Mouse (Mus musculus) stomach, embryonic 15.5 days (tissue): ENCODE data around the gene 2210011C24Rik. TPM values are rescaled to one million over a fixed set of nuclear protein-coding genes. Genes with fewer than 3 reads are reported as not detected.

Experiments
- ATAC-seq: fragments of 200-750 bp; cut with Nextera tagmentation; 2 replicates; pipeline ENCODE4 v1.8.0; 2017; ENCODE audit warnings: low read depth, moderate number of reproducible peaks, moderate TSS enrichment; ENCODE audit not compliant: insufficient read depth, low FRiP score
- H3K27ac ChIP-seq: fragments of 300-500 bp; sonication (generic); 2 replicates; pipeline ENCODE4 v1.5.1; 2015; ENCODE audit warnings: mild to moderate bottlenecking, inconsistent platforms
- H3K27me3 ChIP-seq: fragments of 300-500 bp; sonication (generic); replicated peaks from 2 replicates; pipeline ENCODE4 v1.6.1; 2015; ENCODE audit warnings: inconsistent platforms
- H3K36me3 ChIP-seq: fragments of 300-500 bp; sonication (generic); 2 replicates; pipeline ENCODE4 v1.6.1; 2015; ENCODE audit warnings: inconsistent platforms
- H3K4me1 ChIP-seq: fragments of 300-500 bp; sonication (generic); 2 replicates; pipeline ENCODE4 v1.6.1; 2015; ENCODE audit warnings: inconsistent platforms
- H3K4me2 ChIP-seq: fragments of 300-500 bp; sonication (generic); 2 replicates; pipeline ENCODE4 v1.6.1; 2015; ENCODE audit warnings: mild to moderate bottlenecking, inconsistent platforms
- H3K4me3 ChIP-seq: fragments of 300-500 bp; sonication (generic); replicated peaks from 2 replicates; pipeline ENCODE4 v1.5.1; 2015; ENCODE audit warnings: inconsistent platforms
- H3K9ac ChIP-seq: fragments of 300-500 bp; sonication (generic); 2 replicates; pipeline ENCODE4 v1.6.1; 2015; ENCODE audit warnings: inconsistent platforms
- H3K9me3 ChIP-seq: fragments of 300-500 bp; sonication (generic); 2 replicates; pipeline ENCODE4 v1.6.1; 2016; ENCODE audit warnings: inconsistent platforms
- WGBS: fragments of 180-500 bp; shearing (Covaris S2); methylation state at CpG from one replicate; pipeline ENCODE4 v1.1.7; 2015; 5-methylcytosine and 5-hydroxymethylcytosine counted together
- polyA plus RNA-seq: library from polyadenylated mRNA; unstranded; fragments of >200 nt; fragmentation: Nextera tagmentation; extraction: Ambion mirVana; gene quantifications from 2 replicates; pipeline ENCODE4 v1.2.1, GENCODE M21; 2015

2210011C24Rik gene
- polyA plus RNA-seq, 1 experiment from 2014 or later = 1.0 TPM

DNA sequence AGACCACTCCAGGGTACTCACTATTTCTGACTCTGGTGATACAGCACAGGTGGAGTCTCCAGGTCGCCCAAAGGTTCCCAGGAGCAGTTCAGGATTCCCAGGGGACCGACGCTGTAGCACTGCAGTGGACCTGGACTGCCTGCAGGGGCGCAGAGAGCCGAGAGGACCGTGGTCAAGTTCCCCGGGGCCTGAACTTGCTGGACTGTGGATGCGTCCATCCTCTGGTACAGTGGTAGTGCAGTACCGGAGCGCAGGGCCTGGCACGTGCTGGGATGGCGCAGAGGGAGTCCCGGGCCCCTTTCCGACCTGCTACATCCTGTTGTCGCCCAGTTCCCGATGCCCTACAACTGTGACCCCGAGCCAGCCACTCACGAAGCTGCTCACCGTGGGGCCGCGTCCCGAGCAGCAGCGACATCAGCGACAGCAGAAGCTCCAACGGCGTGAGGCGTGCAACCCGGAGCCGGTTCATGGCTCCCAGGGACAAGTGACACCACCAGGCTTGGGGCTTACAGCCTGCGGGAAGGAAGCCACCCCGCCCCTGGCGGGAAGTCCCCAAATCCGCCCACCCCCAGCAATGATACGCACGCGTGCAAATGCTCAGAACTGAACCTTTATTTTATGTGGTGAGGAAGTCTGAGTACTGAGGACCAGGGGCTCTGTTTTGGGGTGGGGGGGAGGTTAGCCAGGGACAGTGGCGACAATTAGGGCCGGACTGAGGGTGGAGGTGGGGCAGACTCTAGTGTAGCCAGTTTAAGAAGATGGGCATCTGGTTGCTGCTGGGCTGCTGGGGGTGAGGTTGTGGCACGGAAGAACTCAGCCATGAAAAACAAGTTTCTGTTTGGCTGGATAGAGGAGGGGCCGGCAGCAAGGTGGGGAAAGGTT lies 30.3 kb upstream of the 2210011C24Rik start, which contains the start of gene Il27ra:
TSS of gene Il27ra (minus strand) at position 524 of the 882 bp plus-strand sequence.
- H3K9ac ChIP-seq = peak within 1 kb of the TSS; percentile 44; the same call in 1 of the 2 replicates
- H3K4me1 ChIP-seq = peaks cover 14% of the 10 kb centered on the region
- H3K27me3 ChIP-seq = peaks cover 46% of the 10 kb centered on the region
- H3K36me3 ChIP-seq = no peaks in the 10 kb centered on the region
- peak; percentile 54; the same call in 1 of the 2 replicates for ATAC-seq
- H3K4me3 ChIP-seq = peak within 1 kb of the TSS; percentile 35
- H3K27ac ChIP-seq = no peak within 1 kb of the TSS
- H3K4me2 ChIP-seq = peak within 1 kb of the TSS; percentile 65
- 4% methylated on average over 40 of the region's 40 CpGs for WGBS
- H3K9me3 ChIP-seq = no peaks in the 10 kb centered on the region

DNA sequence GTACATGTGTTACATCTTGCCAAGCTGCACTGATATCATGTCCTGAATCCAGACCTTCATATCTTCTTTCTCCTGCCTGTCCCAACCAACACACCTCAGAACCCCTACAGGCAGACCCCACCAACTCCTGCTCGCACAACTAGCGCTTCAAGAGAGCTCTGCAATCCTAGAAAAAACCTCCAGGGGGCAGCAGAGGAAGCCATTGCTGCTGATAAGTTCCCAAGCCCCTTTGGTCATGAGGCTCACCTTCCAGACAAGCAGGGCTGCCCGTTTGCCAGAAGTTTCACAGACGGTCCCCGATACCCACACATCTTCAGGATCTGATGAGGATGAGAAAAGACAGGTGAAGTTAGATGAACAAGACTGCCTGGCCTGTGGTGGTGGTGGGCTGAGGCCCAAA lies 27.1 kb upstream of the 2210011C24Rik start:
- no peak for ATAC-seq
- Histone ChIP-seq H3K4me1 (peaks cover 8% of the 10 kb centered on the region; the same call in 1 of the 2 replicates), H3K27me3 (peaks cover 31% of the 10 kb centered on the region), H3K4me2 (no peak overlapping the region), H3K9me3 (no peaks in the 10 kb centered on the region), H3K4me3 (no peak overlapping the region), H3K9ac (no peak overlapping the region), H3K36me3 (no peaks in the 10 kb centered on the region), H3K27ac (no peak overlapping the region)
- 4% methylated on average over 5 of the region's 5 CpGs for WGBS

DNA sequence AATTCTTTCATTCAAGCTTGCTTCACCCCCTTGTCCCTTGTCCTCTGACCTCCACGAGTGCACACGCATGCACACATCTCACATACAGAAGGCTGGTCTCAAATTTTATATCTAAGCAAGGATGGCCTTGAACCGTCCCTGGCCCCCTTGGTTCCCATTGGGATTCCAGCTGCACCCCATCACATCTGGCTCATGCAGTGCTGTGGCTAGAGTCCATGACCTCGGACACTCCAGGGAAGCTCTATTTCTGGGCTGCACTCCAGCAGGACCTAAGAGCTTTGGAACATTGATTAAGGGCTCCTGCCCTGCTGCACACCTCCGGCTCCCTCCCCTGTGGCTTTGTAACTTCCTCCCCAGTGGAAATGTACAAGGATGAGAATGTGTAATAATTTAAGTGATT lies 26.0 kb upstream of the 2210011C24Rik start:
- peaks cover 21% of the 10 kb centered on the region for H3K27me3 ChIP-seq
- H3K27ac ChIP-seq = no peak overlapping the region
- WGBS = 49% methylated on average over 5 of the region's 5 CpGs
- no peak overlapping the region for H3K4me3 ChIP-seq
- H3K4me2 ChIP-seq = no peak overlapping the region
- no peaks in the 10 kb centered on the region for H3K36me3 ChIP-seq
- no peak for ATAC-seq
- H3K4me1 ChIP-seq = peaks cover 8% of the 10 kb centered on the region; the same call in 1 of the 2 replicates
- no peaks in the 10 kb centered on the region for H3K9me3 ChIP-seq
- H3K9ac ChIP-seq = no peak overlapping the region

DNA sequence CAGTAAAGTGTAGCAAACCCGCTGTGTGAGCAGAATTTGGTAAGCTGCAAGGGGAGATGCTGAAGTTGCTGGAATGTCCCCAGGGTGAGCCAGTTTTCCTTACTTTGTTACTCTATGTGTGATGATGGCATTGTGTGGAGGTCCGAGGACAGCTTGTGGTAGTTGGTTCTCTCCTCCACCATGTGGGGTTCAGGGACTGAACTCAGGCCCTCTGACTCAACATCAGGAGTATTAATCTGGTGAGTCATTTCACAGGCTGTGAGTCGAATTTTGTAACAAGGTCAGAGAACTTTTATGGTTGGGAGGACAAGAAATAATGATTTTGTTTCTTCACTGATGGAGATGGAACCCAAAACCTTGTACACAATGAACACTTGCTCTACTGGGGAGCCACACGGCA lies 20.8 kb upstream of the 2210011C24Rik start:
- H3K4me1 ChIP-seq = no peaks in the 10 kb centered on the region
- 67% methylated on average over 4 of the region's 4 CpGs for WGBS
- ATAC-seq = no peak
- no peaks in the 10 kb centered on the region for H3K36me3 ChIP-seq
- no peak overlapping the region for H3K4me2 ChIP-seq
- H3K9ac ChIP-seq = no peak overlapping the region
- H3K9me3 ChIP-seq = no peaks in the 10 kb centered on the region
- H3K4me3 ChIP-seq = no peak overlapping the region
- H3K27ac ChIP-seq = no peak overlapping the region
- no peaks in the 10 kb centered on the region; the same call in 1 of the 2 replicates for H3K27me3 ChIP-seq

DNA sequence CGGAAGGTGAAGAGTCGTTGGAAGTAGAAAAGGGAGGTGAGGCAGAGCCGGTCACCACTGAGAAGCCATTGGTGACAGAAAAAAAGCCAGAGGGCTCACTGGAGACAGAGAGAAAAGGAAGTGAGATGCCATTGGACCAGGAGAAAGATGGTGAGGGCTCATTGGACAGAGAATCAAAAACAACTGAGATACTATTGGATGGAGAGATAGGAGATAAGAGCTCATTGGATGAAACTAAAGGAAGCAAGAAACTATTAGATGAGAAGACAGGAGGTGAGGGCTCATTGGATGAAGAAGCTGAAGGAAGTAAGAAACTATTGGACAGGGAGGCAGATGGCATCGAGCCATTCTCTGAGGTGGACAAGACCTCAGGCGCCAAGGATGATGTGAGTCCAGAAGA lies 17.3 kb upstream of the 2210011C24Rik start:
- H3K27ac ChIP-seq = no peak overlapping the region
- H3K27me3 ChIP-seq = peaks cover 11% of the 10 kb centered on the region
- ATAC-seq = no peak
- H3K9ac ChIP-seq = no peak overlapping the region
- H3K9me3 ChIP-seq = no peaks in the 10 kb centered on the region
- no peak overlapping the region for H3K4me2 ChIP-seq
- 81% methylated on average over 5 of the region's 5 CpGs for WGBS
- H3K4me1 ChIP-seq = peaks cover 10% of the 10 kb centered on the region; the same call in 1 of the 2 replicates
- no peaks in the 10 kb centered on the region for H3K36me3 ChIP-seq
- no peak overlapping the region for H3K4me3 ChIP-seq

DNA sequence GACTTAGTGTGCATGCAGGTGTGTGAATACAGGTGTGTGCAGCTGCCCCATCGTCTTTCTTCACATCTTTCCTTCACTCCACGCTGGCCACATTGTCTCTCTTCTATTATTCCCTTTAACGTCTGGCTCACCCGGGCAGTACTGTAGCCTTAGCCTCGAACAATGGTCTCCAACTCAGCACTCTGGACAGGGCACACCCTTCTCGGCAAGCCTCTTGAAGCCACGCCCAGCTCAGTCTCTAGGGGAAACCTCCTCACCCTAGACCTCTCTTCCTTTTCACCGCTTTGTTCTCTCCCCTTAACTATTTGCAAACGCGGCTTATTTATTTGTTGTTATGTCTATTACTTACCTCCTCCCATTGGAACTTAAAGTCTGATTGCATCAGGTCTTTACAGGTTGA lies 15.5 kb upstream of the 2210011C24Rik start:
- Histone ChIP-seq H3K9ac (no peak overlapping the region), H3K27me3 (peaks cover 11% of the 10 kb centered on the region), H3K4me2 (no peak overlapping the region), H3K4me3 (no peak overlapping the region), H3K9me3 (no peaks in the 10 kb centered on the region), H3K4me1 (peaks cover 18% of the 10 kb centered on the region), H3K27ac (no peak overlapping the region), H3K36me3 (no peaks in the 10 kb centered on the region)
- 21% methylated on average over 10 of the region's 10 CpGs for WGBS
- ATAC-seq = no peak

DNA sequence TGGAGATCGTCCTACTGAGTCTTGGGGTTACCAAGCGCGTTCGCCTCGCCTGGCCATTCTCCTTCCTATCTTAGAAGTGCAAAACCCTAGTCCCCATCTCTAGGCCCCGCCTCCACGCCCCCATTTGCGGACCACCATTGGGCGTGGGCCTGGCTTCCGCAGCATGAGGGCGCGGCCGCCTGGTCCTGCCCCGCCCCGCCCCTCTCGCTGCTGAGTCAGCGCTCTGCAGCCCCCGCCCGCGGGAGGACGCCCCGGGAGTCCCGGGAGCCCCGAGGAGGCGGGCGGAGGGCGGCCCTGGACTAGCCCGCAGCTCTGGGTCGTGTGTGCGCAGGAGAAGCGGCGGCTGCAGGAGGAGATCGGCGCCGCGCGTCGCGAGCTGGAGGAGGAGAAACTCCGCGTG lies 13.9 kb upstream of the 2210011C24Rik start:
- H3K4me3 ChIP-seq = peak overlapping the region; percentile 41
- H3K27ac ChIP-seq = no peak overlapping the region
- H3K9ac ChIP-seq = no peak overlapping the region
- under 1% methylated on average over 41 of the region's 41 CpGs for WGBS
- peaks cover 16% of the 10 kb centered on the region for H3K27me3 ChIP-seq
- no peaks in the 10 kb centered on the region for H3K9me3 ChIP-seq
- peak; percentile 44; the same call in 1 of the 2 replicates for ATAC-seq
- H3K4me2 ChIP-seq = peak overlapping the region; percentile 89
- peaks cover 24% of the 10 kb centered on the region for H3K4me1 ChIP-seq
- no peaks in the 10 kb centered on the region for H3K36me3 ChIP-seq

DNA sequence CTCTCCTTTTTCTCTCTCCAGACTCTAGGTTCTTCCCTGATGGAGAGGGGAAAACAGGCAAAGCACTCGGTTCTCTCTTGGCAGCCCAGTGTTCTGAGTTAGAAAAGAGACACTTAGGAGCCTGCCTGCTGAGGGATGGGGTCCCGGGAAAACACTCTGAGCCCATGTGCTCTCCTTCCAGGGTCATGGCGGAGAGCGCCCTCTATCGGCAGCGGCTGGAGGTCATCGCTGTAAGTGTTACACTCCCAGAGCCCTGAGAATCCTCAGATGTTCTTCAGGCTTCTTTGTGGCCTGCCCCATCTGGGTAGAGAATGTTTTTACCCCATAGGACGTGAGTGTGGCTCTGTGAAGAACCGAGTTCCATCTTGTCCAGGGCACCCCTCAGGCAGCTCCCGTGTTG lies 12.2 kb upstream of the 2210011C24Rik start:
- Histone ChIP-seq H3K9me3 (no peaks in the 10 kb centered on the region), H3K9ac (no peak overlapping the region), H3K4me2 (no peak overlapping the region), H3K27me3 (peaks cover 18% of the 10 kb centered on the region), H3K4me3 (no peak overlapping the region), H3K4me1 (peaks cover 29% of the 10 kb centered on the region), H3K36me3 (no peaks in the 10 kb centered on the region), H3K27ac (no peak overlapping the region)
- WGBS = 19% methylated on average over 10 of the region's 10 CpGs
- ATAC-seq = no peak

DNA sequence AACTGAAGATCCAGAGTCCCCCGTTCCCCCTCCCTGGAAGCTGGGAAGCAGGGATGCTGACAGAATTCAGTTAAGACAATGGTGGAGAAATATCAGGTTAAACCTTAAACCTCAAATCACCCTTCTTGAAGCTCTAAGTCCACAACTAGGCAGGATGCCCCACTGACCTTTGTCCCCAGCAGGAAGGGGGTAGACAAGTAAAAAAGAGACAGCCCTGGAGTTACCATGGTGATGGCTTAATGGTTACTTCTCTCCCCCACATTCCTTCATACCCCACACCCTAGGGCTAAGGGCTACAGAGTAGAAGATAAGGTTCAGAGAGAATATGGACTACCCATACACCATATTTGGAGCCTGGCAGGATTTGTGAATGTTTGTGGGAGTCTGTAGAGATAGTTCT lies 11.7 kb upstream of the 2210011C24Rik start:
- WGBS = 58% methylated on average over 1 of the region's 1 CpGs
- Histone ChIP-seq H3K4me3 (no peak overlapping the region), H3K9ac (no peak overlapping the region), H3K27me3 (peaks cover 18% of the 10 kb centered on the region), H3K9me3 (no peaks in the 10 kb centered on the region), H3K4me2 (no peak overlapping the region; the same call in 1 of the 2 replicates), H3K36me3 (no peaks in the 10 kb centered on the region), H3K4me1 (peaks cover 29% of the 10 kb centered on the region), H3K27ac (no peak overlapping the region)
- no peak for ATAC-seq

DNA sequence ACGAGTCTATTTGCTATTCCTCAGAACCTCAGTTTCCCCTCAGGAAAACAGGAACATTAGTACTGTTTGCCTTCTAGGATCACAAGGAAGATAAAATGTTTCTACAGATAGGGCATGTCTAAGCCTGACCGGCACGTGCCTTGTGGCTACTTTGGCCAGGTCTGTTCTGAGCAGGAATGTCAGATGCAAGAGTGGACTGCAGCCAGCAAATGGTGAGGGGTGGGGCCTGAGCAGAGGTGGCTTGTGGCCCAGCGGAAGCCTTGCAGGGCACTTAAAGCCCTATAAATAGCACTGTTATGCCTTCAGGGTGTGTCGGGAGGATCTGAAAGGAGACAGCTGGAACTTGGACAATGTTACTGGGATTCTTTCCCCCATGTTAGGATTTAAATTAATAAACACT lies 11.1 kb upstream of the 2210011C24Rik start:
- no peak for ATAC-seq
- H3K27me3 ChIP-seq = peaks cover 18% of the 10 kb centered on the region
- no peak overlapping the region for H3K9ac ChIP-seq
- peaks cover 29% of the 10 kb centered on the region for H3K4me1 ChIP-seq
- H3K9me3 ChIP-seq = no peaks in the 10 kb centered on the region
- H3K4me2 ChIP-seq = no peak overlapping the region
- H3K4me3 ChIP-seq = no peak overlapping the region
- WGBS = 5% methylated on average over 5 of the region's 5 CpGs
- H3K36me3 ChIP-seq = no peaks in the 10 kb centered on the region
- no peak overlapping the region for H3K27ac ChIP-seq

DNA sequence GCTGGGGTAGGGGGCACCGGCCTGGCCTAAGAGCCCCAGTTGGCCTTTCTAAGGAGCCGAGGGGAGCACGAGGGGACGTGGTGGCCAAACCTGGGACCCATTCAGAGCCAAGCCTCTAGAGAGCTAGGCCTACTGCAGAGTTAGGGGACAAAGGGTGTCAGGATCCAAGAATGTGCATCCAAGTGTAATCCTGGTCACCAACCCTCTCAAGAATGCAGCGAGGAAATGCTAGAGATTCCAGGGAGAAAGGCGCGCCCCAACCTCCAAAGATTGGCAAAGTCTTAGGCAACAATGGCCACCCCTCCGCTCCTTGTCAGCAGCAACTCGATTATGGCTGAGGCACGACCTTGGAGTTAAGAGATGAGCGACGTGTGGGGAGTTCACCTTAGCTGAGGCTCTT lies 9.6 kb upstream of the 2210011C24Rik start:
- WGBS = 38% methylated on average over 12 of the region's 12 CpGs
- Histone ChIP-seq H3K4me2 (peak overlapping the region; percentile 46), H3K4me1 (peaks cover 28% of the 10 kb centered on the region), H3K27me3 (peaks cover 14% of the 10 kb centered on the region), H3K36me3 (no peaks in the 10 kb centered on the region), H3K4me3 (peak overlapping the region; percentile 21), H3K27ac (peak overlapping the region; percentile 18; the same call in 1 of the 2 replicates), H3K9me3 (no peaks in the 10 kb centered on the region), H3K9ac (no peak overlapping the region)
- ATAC-seq = no peak

DNA sequence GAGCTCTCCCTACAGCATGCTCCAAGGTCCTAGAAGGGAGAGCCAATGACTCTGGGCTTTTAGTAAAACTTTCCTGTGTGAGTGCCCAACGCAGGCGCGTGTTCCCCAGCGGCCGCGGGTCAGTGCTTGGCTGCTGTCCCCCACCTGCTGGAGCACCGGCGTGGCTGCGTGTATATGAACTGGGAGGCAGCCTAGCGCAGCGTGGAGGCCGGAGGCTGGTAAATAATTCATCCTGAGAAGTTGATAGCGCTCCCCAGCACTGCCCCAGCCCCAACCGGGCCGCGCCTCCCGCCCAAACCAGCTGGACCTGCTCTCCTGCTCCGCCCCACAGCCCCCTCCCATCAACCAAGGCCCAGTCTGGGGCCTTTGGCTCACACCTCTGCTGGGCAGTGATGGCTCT lies 9.1 kb upstream of the 2210011C24Rik start, which contains the start of gene Palm3:
TSS of gene Palm3 (plus strand) at position 376 of the 400 bp plus-strand sequence.
- Histone ChIP-seq H3K4me3 (peak within 1 kb of the TSS; percentile 21), H3K4me2 (peak within 1 kb of the TSS; percentile 46), H3K4me1 (peaks cover 24% of the 10 kb centered on the region), H3K9ac (no peak within 1 kb of the TSS), H3K27me3 (peaks cover 12% of the 10 kb centered on the region), H3K9me3 (no peaks in the 10 kb centered on the region), H3K27ac (peak within 1 kb of the TSS; percentile 54; the same call in 1 of the 2 replicates), H3K36me3 (no peaks in the 10 kb centered on the region)
- WGBS = 6% methylated on average over 18 of the region's 18 CpGs
- peak; percentile 78 for ATAC-seq
